Mouse (Mus musculus) liver, adult 2 months (tissue): ENCODE data around the gene Manba. TPM values are rescaled to one million over a fixed set of nuclear protein-coding genes. Genes with fewer than 3 reads are reported as not detected.

ENCODE experiments used
- DNase-seq: peaks from one replicate; pipeline ENCODE4 v3.0.0-alpha.2; 2011; ENCODE audit warnings: low read depth, low spot score; ENCODE audit errors: extremely low read depth
- H3K27ac ChIP-seq: fragments of 200-500 bp; replicated peaks from 2 replicates; pipeline ENCODE4 v1.5.1; 2012; ENCODE audit warnings: low read depth, mild to moderate bottlenecking, control low read depth, inconsistent platforms, low read length; ENCODE audit not compliant: insufficient read depth
- H3K27me3 ChIP-seq: fragments of 200-500 bp; 2 replicates; pipeline ENCODE4 v1.6.1; 2012; ENCODE audit warnings: mild to moderate bottlenecking, moderate library complexity, low read length, inconsistent platforms; ENCODE audit not compliant: control insufficient read depth, insufficient read depth
- H3K36me3 ChIP-seq: fragments of 200-500 bp; 2 replicates; pipeline ENCODE4 v1.6.1; 2012; ENCODE audit warnings: low read length, inconsistent platforms; ENCODE audit not compliant: control insufficient read depth, insufficient read depth
- H3K4me1 ChIP-seq: fragments of 200-500 bp; 2 replicates; pipeline ENCODE4 v1.6.1; 2011; ENCODE audit warnings: low read length; ENCODE audit not compliant: control insufficient read depth, insufficient read depth
- H3K4me3 ChIP-seq: fragments of 200-500 bp; 2 replicates; pipeline ENCODE4 v1.5.1; 2011; ENCODE audit warnings: low read depth, mild to moderate bottlenecking, control low read depth, low read length, moderate library complexity; ENCODE audit not compliant: insufficient read depth
- H3K79me2 ChIP-seq: fragments of 200-500 bp; 2 replicates; pipeline ENCODE4 v1.6.1; 2012; ENCODE audit warnings: inconsistent platforms, mild to moderate bottlenecking, low read length, moderate library complexity; ENCODE audit not compliant: control insufficient read depth, insufficient read depth
- H3K9ac ChIP-seq: fragments of 200-500 bp; 2 replicates; pipeline ENCODE4 v1.6.1; 2012; ENCODE audit warnings: low read depth, mild to moderate bottlenecking, control low read depth, inconsistent platforms, low read length
- CTCF ChIP-seq: fragments of 200-500 bp; IDR thresholded peaks from 2 replicates; pipeline ENCODE4 v1.5.1; 2011; ENCODE audit warnings: low read depth, low read length, control low read depth
- POLR2A ChIP-seq: fragments of 200-500 bp; IDR thresholded peaks from 2 replicates; pipeline ENCODE4 v1.6.1; 2011; ENCODE audit warnings: low read length, control low read depth; ENCODE audit not compliant: insufficient read depth; ENCODE audit errors: extremely low read depth
- WGBS: fragments of 180-500 bp; shearing (Covaris S2); methylation state at CpG from one replicate; pipeline ENCODE4 v1.1.7; 2018; 5-methylcytosine and 5-hydroxymethylcytosine counted together
- polyA plus RNA-seq: library from polyadenylated mRNA; depleted of rRNA; stranded (reverse); fragments of >200 nt; gene quantifications from 2 replicates; pipeline ENCODE4 v1.2.3, GENCODE M21; 2012
- total RNA-seq: library from RNA; depleted of rRNA; stranded (reverse); fragments of >200 nt; gene quantifications from 2 replicates; pipeline ENCODE4 v1.2.3, GENCODE M21; 2014

Gene Manba
- total and polyA plus RNA-seq, 2 experiments = 3.8 to 14.7 TPM

- H3K36me3 ChIP-seq = peaks cover 18% of the 10 kb centered on the region
- WGBS = 89% methylated on average over 7 of the region's 7 CpGs
- no peak for DNase-seq
- no peak overlapping the region for H3K4me3 ChIP-seq
- no peak for TF ChIP-seq POLR2A
- no peak for TF ChIP-seq CTCF
- H3K79me2 ChIP-seq = no peaks in the 10 kb centered on the region
- H3K27ac ChIP-seq = no peak overlapping the region
- H3K27me3 ChIP-seq = no peaks in the 10 kb centered on the region
- no peak overlapping the region for H3K9ac ChIP-seq
- no peaks in the 10 kb centered on the region for H3K4me1 ChIP-seq
Observed at GRCm38 (mm10) chr3:135562036-135562435, 76.6 kb downstream of the Manba start.

GRCm38 (mm10) chr3:135563163-135563689 lies 77.8 kb downstream of the Manba start:
- Histone ChIP-seq H3K27me3 (no peaks in the 10 kb centered on the region), H3K79me2 (no peaks in the 10 kb centered on the region), H3K27ac (no peak overlapping the region), H3K9ac (no peak overlapping the region), H3K36me3 (peaks cover 19% of the 10 kb centered on the region), H3K4me3 (no peak overlapping the region), H3K4me1 (no peaks in the 10 kb centered on the region)
- 94% methylated on average over 17 of the region's 17 CpGs for WGBS
- TF ChIP-seq CTCF = no peak
- TF ChIP-seq POLR2A = no peak
- DNase-seq = no peak

- Histone ChIP-seq H3K27ac (no peak overlapping the region), H3K27me3 (no peaks in the 10 kb centered on the region), H3K36me3 (peaks cover 24% of the 10 kb centered on the region), H3K79me2 (no peaks in the 10 kb centered on the region), H3K9ac (no peak overlapping the region), H3K4me1 (no peaks in the 10 kb centered on the region), H3K4me3 (no peak overlapping the region)
- TF ChIP-seq CTCF = no peak
- TF ChIP-seq POLR2A = no peak
- no peak for DNase-seq
- 91% methylated on average over 9 of the region's 9 CpGs for WGBS
Observed at GRCm38 (mm10) chr3:135564706-135565105, 79.3 kb downstream of the Manba start.

- no peaks in the 10 kb centered on the region for H3K4me1 ChIP-seq
- DNase-seq = no peak
- TF ChIP-seq CTCF (no peak), POLR2A (no peak)
- no peak overlapping the region for H3K4me3 ChIP-seq
- H3K27me3 ChIP-seq = no peaks in the 10 kb centered on the region
- peaks cover 25% of the 10 kb centered on the region for H3K36me3 ChIP-seq
- WGBS = 88% methylated on average over 4 of the region's 4 CpGs
- H3K9ac ChIP-seq = no peak overlapping the region
- H3K79me2 ChIP-seq = no peaks in the 10 kb centered on the region
- H3K27ac ChIP-seq = no peak overlapping the region
Observed at GRCm38 (mm10) chr3:135565306-135565705, 79.9 kb downstream of the Manba start.

GRCm38 (mm10) chr3:135567888-135568287 lies 82.5 kb downstream of the Manba start:
- Histone ChIP-seq H3K27me3 (no peaks in the 10 kb centered on the region), H3K4me1 (no peaks in the 10 kb centered on the region), H3K79me2 (no peaks in the 10 kb centered on the region), H3K36me3 (peaks cover 22% of the 10 kb centered on the region), H3K4me3 (no peak overlapping the region), H3K27ac (no peak overlapping the region), H3K9ac (no peak overlapping the region)
- 74% methylated on average over 6 of the region's 6 CpGs for WGBS
- no peak for DNase-seq
- no peak for TF ChIP-seq POLR2A
- TF ChIP-seq CTCF = no peak

- DNase-seq = no peak
- H3K27me3 ChIP-seq = no peaks in the 10 kb centered on the region
- H3K4me1 ChIP-seq = no peaks in the 10 kb centered on the region
- H3K9ac ChIP-seq = no peak overlapping the region
- no peak for TF ChIP-seq POLR2A
- no peak for TF ChIP-seq CTCF
- no peak overlapping the region for H3K4me3 ChIP-seq
- no peaks in the 10 kb centered on the region for H3K79me2 ChIP-seq
- WGBS = 83% methylated on average over 5 of the region's 5 CpGs
- H3K27ac ChIP-seq = no peak overlapping the region
- peaks cover 23% of the 10 kb centered on the region for H3K36me3 ChIP-seq
Observed at GRCm38 (mm10) chr3:135568633-135569032, 83.2 kb downstream of the Manba start.
